Mouse (Mus musculus) liver, embryonic 16.5 days (tissue): ENCODE results near the gene Rin1. TPM values are rescaled to one million over a fixed set of nuclear protein-coding genes. Genes with fewer than 3 reads are reported as not detected.
"Not testable (repeated sequence)": the region's sequence is repeated elsewhere in the genome, so short reads cannot be mapped to it uniquely, and the experiment has no call there.

Experiments
- ATAC-seq: fragments of 200-750 bp; cut with Nextera tagmentation; 2 replicates; pipeline ENCODE4 v1.8.0; 2017; ENCODE audit warnings: low read depth, mild to moderate bottlenecking, moderate number of reproducible peaks, moderate library complexity
- H3K27ac ChIP-seq: fragments of 300-500 bp; sonication (generic); 2 replicates; pipeline ENCODE4 v1.5.1; 2014; ENCODE audit warnings: mild to moderate bottlenecking, low read length
- H3K27me3 ChIP-seq: fragments of 300-500 bp; sonication (generic); 2 replicates; pipeline ENCODE4 v1.6.1; 2014; ENCODE audit warnings: low read depth, low read length, mixed read lengths; ENCODE audit not compliant: control insufficient read depth, insufficient read depth
- H3K36me3 ChIP-seq: fragments of 300-500 bp; sonication (generic); 2 replicates; pipeline ENCODE4 v1.6.1; 2014; ENCODE audit warnings: mild to moderate bottlenecking; ENCODE audit not compliant: control insufficient read depth, insufficient read depth
- H3K4me1 ChIP-seq: fragments of 300-500 bp; sonication (generic); 2 replicates; pipeline ENCODE4 v1.6.1; 2014; ENCODE audit warnings: low read depth, low read length, mixed read lengths; ENCODE audit not compliant: control insufficient read depth
- H3K4me2 ChIP-seq: fragments of 300-500 bp; sonication (generic); 2 replicates; pipeline ENCODE4 v1.6.1; 2014; ENCODE audit warnings: low read depth, low read length, mixed read lengths
- H3K4me3 ChIP-seq: fragments of 300-500 bp; sonication (generic); 2 replicates; pipeline ENCODE4 v1.5.1; 2014; ENCODE audit warnings: low read depth, mild to moderate bottlenecking, low read length
- H3K9ac ChIP-seq: fragments of 300-500 bp; sonication (generic); 2 replicates; pipeline ENCODE4 v1.6.1; 2014; ENCODE audit warnings: low read depth, low read length
- H3K9me3 ChIP-seq: fragments of 300-500 bp; sonication (generic); replicated peaks from 2 replicates; pipeline ENCODE4 v1.6.1; 2016; ENCODE audit warnings: low read length; ENCODE audit not compliant: control insufficient read depth
- WGBS: fragments of 180-500 bp; shearing (Covaris S2); extraction: QIAGEN DNeasy Blood & Tissue Kit; methylation state at CpG from one replicate; pipeline ENCODE4 v1.1.7; 2014; ENCODE audit not compliant: insufficient replicate concordance; 5-methylcytosine and 5-hydroxymethylcytosine counted together
- polyA plus RNA-seq: library from polyadenylated mRNA; unstranded; fragments of >200 nt; fragmentation: Nextera tagmentation; extraction: Ambion mirVana; gene quantifications from 2 replicates; pipeline ENCODE4 v1.2.1, GENCODE M21; 2015

Gene Rin1
- 0.13 and 0.35 TPM in 2 replicates for polyA plus RNA-seq

DNA sequence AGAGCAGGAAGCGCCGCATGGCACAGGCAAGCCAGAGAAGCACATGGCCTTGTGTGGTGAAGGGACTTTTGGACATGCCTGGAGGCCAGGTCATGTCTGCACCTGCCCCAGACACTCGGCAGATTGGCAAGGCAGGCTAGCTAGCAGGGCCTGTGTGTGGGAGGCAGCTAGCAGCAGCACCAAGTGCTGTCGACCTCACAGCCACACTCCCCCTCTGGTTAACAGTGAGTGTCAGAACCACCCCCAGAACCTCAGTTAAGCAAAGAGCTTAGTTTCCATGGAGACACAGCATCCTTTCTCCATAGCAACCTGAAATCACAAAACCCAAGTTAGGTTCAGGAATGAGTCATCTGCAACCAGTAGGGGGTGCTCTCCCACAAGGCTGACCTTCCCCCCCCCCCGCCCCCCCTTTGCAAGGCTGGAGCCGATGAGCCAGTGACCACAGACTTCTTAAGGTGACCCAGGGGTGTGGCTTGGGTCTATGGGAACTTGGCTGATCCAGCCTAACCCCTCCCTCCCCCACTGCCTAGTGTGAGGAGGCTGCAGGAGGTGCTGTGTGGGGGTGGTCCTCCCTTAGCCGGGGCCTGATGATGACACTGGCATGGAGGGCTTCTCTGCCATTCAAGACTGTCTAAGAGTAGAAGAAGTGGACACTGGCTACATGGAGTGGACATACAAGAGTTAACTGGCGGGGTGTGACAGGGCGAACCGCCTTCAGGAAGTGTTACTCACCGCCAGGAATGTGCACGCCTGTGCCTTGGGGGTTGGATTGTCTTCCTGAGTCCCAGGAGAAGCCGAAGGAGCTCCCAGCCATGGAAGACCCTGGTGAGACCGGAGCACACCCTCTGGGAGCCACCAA is at the start of gene Rin1:
Rin1 (plus strand) TSS at position 435 of the 859 bp plus-strand sequence.
- Histone ChIP-seq H3K4me3 (no peak within 1 kb of the TSS), H3K36me3 (peaks cover 7% of the 10 kb centered on the region), H3K4me2 (no peak within 1 kb of the TSS), H3K27me3 (peaks cover 33% of the 10 kb centered on the region), H3K9me3 (no peaks in the 10 kb centered on the region), H3K27ac (no peak within 1 kb of the TSS), H3K9ac (no peak within 1 kb of the TSS), H3K4me1 (no peaks in the 10 kb centered on the region)
- ATAC-seq = peak; percentile 10; the same call in 1 of the 2 replicates
- 25% methylated on average over 14 of the region's 14 CpGs for WGBS

DNA sequence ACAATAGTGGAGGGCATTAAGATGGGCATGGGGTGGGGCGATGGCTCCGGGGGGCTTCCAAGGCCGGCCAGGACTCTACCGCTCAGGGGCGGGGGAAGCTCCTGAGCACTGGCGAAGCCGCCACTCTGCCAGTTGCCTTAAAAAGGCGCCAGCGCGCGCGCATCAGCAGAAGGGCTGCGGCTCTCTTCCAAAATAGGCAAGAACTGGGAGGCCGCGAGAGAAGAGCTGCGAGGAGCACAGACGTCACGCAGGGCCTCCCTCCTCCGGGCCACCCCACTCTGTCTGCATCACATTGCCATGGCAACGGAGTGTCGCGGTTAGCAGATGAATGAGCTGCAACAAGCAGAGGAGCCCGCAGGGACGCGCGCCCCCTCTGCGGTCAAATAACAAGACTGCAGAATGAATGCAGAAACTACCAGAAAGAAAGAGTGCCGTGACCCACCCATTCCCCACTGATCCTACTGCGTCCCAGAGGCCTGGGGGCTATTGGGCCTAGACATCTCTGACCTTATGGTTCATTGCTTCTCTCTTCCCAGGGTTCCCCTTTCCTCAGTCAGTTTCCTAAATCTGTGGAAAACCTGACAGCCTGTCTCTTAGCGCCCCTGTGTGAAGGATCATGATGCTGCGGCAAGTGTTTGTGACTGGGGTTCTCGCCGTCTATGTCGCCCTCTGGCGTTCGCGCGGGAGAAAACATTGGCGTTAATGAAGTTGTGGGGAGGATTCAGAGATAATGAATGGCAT is 48.4 kb upstream of the Rin1 start:
- Histone ChIP-seq H3K4me3 (no peak overlapping the region), H3K27me3 (peaks cover 10% of the 10 kb centered on the region; the same call in 1 of the 2 replicates), H3K9ac (no peak overlapping the region), H3K36me3 (no peaks in the 10 kb centered on the region), H3K4me1 (no peaks in the 10 kb centered on the region), H3K9me3 (no peaks in the 10 kb centered on the region), H3K27ac (no peak overlapping the region), H3K4me2 (no peak overlapping the region)
- 2% methylated on average over 39 of the region's 39 CpGs for WGBS
- no peak; the same call in 1 of the 2 replicates for ATAC-seq

DNA sequence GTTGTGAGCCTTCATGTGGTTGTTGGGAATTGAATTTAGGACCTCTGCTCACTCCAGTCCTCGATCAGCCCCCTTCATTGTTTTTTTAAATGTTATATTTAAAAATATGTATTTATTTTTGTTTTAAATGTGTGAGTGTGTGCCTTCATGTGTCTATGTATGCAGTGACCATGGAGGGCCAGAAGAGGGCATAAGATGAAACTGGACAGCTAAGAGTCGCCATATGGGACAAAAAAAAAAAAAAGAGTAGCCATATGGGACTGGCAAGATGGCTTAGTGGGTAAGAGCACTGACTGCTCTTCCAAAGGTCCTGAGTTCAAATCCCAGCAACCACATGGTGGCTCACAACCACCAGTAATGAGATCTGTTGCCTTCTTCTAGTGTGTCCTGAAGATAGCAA is 46.6 kb upstream of the Rin1 start:
- not testable (repeated sequence) for H3K9ac ChIP-seq, H3K4me2 ChIP-seq, ATAC-seq, H3K36me3 ChIP-seq, H3K9me3 ChIP-seq, H3K27ac ChIP-seq, H3K4me3 ChIP-seq, H3K4me1 ChIP-seq
- 28% methylated on average over 2 of the region's 2 CpGs for WGBS
- peaks cover 10% of the 10 kb centered on the region; the same call in 1 of the 2 replicates for H3K27me3 ChIP-seq

- no peak overlapping the region for H3K9ac ChIP-seq
- ATAC-seq = no peak
- no peak overlapping the region for H3K4me2 ChIP-seq
- H3K36me3 ChIP-seq = no peaks in the 10 kb centered on the region
- H3K4me3 ChIP-seq = no peak overlapping the region
- H3K4me1 ChIP-seq = no peaks in the 10 kb centered on the region
- WGBS = 43% methylated on average over 4 of the region's 4 CpGs
- peaks cover 8% of the 10 kb centered on the region; the same call in 1 of the 2 replicates for H3K27me3 ChIP-seq
- H3K27ac ChIP-seq = no peak overlapping the region
- no peaks in the 10 kb centered on the region for H3K9me3 ChIP-seq
Observed at GRCm38 (mm10) chr19:5004925-5005324, 45.4 kb upstream of the Rin1 start.

DNA sequence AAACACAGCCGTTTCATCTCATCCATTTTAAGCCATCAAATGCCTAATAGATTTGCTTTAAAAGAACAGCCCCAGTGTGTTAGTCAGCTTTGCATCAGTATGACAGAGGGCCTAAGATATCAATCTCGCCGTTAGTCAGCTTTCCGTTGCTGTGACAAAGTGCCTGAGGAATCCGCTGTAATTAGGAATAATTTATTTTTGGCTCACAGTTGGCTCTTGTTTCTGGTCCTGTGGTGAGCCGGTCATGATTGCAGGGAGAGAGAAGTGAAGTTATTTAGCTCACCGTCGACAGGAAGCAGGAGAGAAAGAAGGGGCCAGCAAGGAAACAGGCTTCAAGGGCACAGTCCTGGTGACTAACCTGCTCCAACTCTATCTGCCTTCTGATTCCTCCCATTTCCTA is 37.1 kb upstream of the Rin1 start:
- no peaks in the 10 kb centered on the region for H3K9me3 ChIP-seq
- ATAC-seq = no peak
- peaks cover 5% of the 10 kb centered on the region for H3K27me3 ChIP-seq
- no peaks in the 10 kb centered on the region for H3K4me1 ChIP-seq
- H3K27ac ChIP-seq = no peak overlapping the region
- no peaks in the 10 kb centered on the region for H3K36me3 ChIP-seq
- H3K4me2 ChIP-seq = no peak overlapping the region
- H3K9ac ChIP-seq = no peak overlapping the region
- no peak overlapping the region for H3K4me3 ChIP-seq
- 42% methylated on average over 8 of the region's 8 CpGs for WGBS

- no peaks in the 10 kb centered on the region for H3K4me1 ChIP-seq
- H3K9me3 ChIP-seq = no peaks in the 10 kb centered on the region
Observed at GRCm38 (mm10) chr19:5014961-5015398, 35.3 kb upstream of the Rin1 start.

DNA sequence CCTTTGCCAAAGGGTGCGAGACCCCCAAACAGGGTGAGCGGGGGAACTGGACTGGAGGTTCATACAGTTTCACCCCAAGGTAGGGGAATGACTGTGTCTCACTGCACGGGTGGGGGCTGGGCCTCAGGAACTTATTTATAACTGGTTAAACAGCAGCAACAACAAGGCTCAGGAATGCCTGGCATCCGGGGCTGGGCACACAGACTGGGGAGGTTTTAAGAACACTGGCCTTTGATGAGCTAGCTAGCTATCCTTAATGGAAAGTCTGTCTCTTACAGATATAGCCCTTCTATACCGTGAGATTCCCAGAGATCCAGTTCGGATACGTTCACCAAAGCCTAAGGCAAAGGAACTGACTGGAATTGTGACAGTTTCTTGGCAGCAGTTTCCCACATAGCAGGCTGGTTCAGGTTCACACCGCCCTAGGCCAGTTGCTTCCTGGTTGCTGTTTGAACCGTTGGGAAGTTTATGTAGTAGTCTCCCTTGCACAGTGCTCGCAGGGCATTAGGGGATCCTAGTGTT is 34.0 kb upstream of the Rin1 start:
- Histone ChIP-seq H3K27me3 (peaks cover 5% of the 10 kb centered on the region), H3K9ac (no peak overlapping the region), H3K4me3 (no peak overlapping the region), H3K9me3 (no peaks in the 10 kb centered on the region), H3K4me1 (no peaks in the 10 kb centered on the region), H3K4me2 (peak overlapping the region; percentile 5; the same call in 1 of the 2 replicates), H3K36me3 (no peaks in the 10 kb centered on the region), H3K27ac (no peak overlapping the region)
- WGBS = 35% methylated on average over 10 of the region's 10 CpGs
- ATAC-seq = no peak

More at GRCm38 (mm10) chr19:5014961-5015398, 35.3 kb upstream of the Rin1 start:
- no peak overlapping the region for H3K9ac ChIP-seq
- ATAC-seq = no peak
- H3K36me3 ChIP-seq = no peaks in the 10 kb centered on the region
- H3K27ac ChIP-seq = no peak overlapping the region
- 13% methylated on average over 8 of the region's 8 CpGs for WGBS
- H3K27me3 ChIP-seq = peaks cover 5% of the 10 kb centered on the region
- no peak overlapping the region for H3K4me3 ChIP-seq
- no peak overlapping the region for H3K4me2 ChIP-seq

GRCm38 (mm10) chr19:5016782-5017181 is 33.5 kb upstream of the Rin1 start:
- WGBS = 18% methylated on average over 12 of the region's 12 CpGs
- peak overlapping the region; percentile 5; the same call in 1 of the 2 replicates for H3K4me2 ChIP-seq
- no peak for ATAC-seq

More at GRCm38 (mm10) chr19:5016782-5017181, 33.5 kb upstream of the Rin1 start:
- Histone ChIP-seq H3K9ac (no peak overlapping the region), H3K36me3 (no peaks in the 10 kb centered on the region), H3K4me3 (no peak overlapping the region), H3K9me3 (no peaks in the 10 kb centered on the region), H3K27ac (no peak overlapping the region), H3K27me3 (peaks cover 5% of the 10 kb centered on the region), H3K4me1 (no peaks in the 10 kb centered on the region)
